Mouse (Mus musculus): ENCODE data around the gene Pnpla3.
"Not testable (repeated sequence)": the region's sequence is repeated elsewhere in the genome, so short reads cannot be mapped to it uniquely, and the experiment has no call there.

Pnpla3 gene

DNA sequence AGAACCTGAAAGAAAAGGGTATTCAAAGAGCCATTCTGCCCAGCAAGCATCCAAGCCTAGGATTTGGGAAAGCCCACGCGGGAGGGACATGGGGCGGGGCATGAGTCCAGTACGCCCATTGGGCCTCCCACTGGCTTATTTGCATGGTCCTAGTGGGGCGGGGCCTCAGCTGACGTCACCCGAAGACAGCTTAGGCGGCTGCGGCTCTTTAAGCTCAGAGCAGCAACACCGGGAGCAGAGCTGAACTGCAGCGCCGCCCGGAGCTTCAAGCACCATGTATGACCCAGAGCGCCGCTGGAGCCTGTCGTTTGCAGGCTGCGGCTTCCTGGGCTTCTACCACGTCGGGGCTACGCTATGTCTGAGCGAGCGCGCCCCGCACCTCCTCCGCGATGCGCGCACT is at the start of gene Pnpla3:
Gene Pnpla3, plus strand, starts transcription at position 238 of the 400 bp plus-strand sequence.
- in situ Hi-C loops (cut with MboI; ENCODE audit: low sequenced_read_pairs), result no loop called here

DNA sequence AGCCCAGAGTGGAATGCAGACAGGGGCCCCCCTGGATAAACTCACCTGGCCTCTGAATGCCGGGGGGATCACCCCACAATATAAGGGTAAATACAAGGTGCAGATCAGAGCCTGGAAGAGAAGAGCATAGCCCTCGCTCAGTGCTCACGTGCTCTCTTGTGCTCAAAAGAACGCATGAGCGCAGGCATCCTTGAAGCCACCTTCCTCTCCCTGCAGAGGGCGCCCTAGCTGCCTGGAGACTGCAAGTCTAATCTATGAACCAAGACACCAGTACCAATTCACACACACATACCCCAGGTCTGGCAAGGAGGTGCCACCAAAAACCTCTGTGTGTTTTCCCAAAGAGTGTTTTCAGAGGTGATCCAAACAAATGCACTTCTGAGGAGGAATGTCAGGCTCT is 47.0 kb upstream of the Pnpla3 start:
- in situ Hi-C loops (cut with MboI; ENCODE audit: low sequenced_read_pairs), result loop anchor here (25.0 kb wide), 1 partner anchor 517 kb away; no protein-coding TSS in a partner anchor

DNA sequence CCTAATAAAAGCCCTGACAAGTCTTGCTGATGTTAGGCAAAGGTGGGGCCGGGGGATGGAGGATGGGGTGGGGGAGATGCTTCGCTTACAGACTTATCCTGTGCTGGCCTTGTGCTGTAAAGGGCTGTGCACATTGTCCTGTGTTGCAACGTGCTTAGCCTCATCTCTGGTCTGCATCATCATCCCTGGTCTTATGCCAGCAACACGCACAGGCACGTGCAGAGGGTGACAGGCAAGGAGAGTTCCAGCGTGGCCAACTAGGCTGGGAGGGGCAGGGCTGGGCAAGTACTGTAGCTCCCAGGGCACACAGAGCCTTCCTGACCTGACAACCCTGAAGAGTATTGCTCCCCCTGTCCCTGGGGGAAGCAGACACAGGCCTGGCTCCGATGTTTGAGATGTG is 46.6 kb upstream of the Pnpla3 start:
- in situ Hi-C loops (cut with MboI; ENCODE audit: low sequenced_read_pairs), result loop anchor here (25.0 kb wide), 1 partner anchor 516 kb away; no protein-coding TSS in a partner anchor

DNA sequence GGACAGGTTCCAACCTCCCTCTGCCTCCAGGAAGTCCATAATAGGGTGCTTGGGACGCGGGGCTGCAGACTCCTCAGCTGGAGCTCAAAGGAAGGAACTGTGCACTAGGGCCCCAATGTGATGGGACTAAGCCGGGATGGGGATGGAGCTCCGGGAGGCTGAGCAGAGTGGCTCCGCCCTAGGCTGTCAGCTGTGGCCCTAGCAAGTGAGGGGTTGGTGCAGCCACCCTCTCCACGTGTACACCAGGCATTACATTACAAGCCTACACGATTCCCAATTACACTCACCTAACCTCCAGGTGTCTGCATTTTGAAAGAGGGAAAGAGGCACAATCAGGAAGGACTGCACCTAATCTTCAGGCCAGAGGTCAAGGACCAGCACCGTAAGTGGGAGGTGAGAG is 44.6 kb upstream of the Pnpla3 start, which contains the start of gene Pnpla5:
Gene Pnpla5, minus strand, starts transcription at position 101 of the 400 bp plus-strand sequence.
- in situ Hi-C loops (cut with MboI; ENCODE audit: low sequenced_read_pairs), result loop anchor here (25.0 kb wide), 1 partner anchor 514 kb away; no protein-coding TSS in a partner anchor

DNA sequence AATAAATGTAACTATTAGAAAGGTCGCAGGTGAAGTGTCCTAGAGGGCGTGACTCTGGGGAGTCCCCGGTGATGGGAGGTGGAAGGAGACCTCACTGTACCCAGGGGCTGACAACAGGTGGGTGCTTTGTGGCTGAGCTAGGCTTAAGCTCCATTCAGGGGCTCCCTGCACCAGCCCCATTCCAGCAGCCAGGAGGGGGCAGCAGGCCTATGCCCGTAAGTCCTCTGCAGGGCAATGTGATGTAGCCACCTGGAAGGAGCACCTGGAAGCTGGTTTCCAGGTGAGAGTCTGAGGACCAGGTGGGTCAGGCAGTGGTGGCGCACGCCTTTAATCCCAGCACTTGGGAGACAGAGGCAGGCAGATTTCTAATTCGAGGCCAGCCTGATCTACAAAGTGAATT is 43.6 kb upstream of the Pnpla3 start:
- in situ Hi-C loops (cut with MboI; ENCODE audit: low sequenced_read_pairs), result loop anchor here (25.0 kb wide), 1 partner anchor 513 kb away; no protein-coding TSS in a partner anchor

DNA sequence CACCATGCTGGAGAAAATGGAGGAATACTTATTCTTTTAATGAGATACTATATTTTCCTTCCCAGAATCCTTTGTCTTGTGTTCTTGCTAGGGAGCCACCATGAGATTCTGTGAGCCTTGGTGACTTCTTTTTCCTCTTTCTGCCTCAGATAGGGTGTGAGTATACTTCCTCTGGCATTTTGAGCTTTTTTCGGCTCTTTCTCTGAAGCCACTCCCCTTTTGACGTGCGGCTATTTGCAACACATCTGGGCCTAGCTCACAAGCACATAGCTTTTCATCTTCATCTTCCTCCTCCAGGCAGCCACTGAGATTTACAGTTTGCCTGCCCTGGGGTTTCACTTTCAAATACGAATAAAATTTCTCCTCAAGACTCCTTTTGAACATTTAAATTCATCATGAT is 41.2 kb upstream of the Pnpla3 start:
- in situ Hi-C loops (cut with MboI; ENCODE audit: low sequenced_read_pairs), result no loop called here

DNA sequence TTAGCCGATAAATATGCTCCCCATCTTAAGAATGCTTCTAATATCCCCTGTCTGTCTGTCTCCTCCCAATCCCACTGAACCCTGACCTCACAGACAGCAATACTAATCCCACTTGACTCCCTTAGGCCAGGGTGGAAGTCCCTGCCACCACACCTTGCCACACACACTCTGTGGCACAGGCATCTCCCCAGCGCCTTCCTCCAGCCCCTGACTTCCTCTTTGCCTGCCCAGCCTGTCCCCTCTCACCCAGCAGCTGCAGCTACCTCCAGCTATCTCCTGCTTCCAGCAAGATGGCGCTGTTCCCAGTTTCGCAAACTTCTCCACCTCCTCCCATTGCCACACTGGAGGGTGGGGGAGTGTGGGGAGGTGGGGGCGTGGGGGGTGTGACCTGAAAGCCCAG is 40.8 kb upstream of the Pnpla3 start:
- in situ Hi-C loops (cut with MboI; ENCODE audit: low sequenced_read_pairs), result no loop called here

DNA sequence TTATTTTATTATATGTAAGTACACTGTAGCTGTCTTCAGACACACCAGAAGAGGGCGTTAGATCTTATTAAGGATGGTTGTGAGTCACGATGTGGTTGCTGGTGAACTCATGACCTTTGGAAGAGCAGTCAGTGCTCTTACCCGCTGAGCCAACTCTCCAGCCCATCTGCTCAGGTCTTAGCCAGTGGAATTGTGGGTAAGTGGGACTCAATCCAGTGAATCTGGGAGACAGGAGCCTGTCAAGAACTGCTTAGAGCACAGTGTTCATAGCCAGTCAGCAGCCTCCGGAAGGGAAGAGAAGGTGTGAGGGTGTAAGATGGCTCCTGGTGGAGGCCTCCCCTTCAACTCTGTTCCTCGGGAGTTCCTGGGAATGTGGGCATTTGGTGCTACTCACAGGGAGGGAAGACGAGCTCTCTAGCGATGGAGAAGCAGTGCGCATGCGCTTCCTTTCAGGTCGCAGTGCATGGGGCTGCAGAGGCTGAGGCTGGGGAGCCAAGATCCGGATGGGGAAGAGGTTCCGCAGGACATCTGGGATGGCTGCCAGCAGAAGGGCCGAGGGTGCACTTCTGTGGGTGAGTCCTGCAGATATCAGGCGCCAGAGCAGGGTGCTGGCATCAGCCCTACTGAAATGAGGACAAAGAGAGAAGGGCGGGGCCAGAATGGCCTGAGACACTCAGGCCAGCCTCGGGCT is 36.4 kb upstream of the Pnpla3 start:
- in situ Hi-C loops (cut with MboI; ENCODE audit: low sequenced_read_pairs), result no loop called here

DNA sequence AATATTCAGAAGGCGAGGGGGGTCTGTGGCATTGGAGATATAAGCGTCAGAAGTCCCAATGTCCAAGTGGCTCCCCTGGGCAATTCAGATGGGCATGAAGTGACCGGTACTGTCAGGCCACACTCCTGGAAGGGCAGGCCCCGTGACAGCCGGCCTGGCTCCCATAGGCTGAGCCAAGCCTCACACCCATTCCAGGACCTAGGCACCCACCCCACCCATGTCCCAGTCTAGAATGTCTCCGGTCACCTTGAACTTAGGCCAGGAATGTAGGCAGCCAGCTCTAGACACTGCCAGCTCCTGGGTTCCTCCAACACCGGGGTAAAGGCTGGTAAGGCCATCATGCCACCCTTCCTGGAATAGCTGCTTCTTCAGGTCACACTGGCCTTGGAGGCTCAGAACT is 35.7 kb upstream of the Pnpla3 start:
- in situ Hi-C loops (cut with MboI; ENCODE audit: low sequenced_read_pairs), result no loop called here

DNA sequence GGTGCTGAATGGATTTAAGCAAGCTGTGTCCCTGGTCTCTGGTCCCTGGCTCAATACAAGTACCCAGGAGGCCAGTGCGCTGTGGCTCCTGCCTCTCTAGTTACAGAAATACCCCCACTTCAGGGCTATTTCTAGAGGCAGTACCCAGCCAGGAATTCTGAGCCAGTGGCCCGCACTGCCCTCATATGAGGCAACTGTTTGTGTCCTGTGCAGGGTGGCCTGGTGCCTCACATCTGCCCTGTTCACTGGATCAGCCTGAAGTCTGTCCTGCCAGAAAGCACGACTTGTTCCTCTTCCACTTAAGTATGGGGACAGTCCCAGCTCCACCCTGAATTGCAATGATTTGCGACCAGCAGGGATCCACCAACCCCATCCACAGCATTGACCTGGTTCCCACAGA is 34.2 kb upstream of the Pnpla3 start:
- in situ Hi-C loops (cut with MboI; ENCODE audit: low sequenced_read_pairs), result no loop called here

DNA sequence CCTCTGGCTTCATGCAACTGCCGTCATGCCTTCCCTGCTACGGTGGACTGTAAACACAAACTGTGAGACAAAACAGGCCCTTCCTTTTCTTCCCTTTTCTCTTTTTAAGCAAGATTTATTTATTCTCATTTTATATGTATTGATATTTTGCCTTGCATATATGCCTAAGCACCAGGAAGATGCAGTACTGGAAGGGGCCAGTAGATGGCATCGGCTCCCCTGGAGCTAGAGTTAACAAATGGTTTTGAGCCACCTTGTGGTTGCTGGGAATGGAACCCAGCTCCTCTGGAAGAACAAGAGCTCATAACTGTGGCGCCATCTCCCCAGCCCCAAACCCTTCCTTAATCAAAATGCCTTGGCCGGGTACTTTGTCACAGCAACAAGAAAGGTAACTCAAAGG is 32.2 kb upstream of the Pnpla3 start:
- in situ Hi-C loops (cut with MboI; ENCODE audit: low sequenced_read_pairs), result no loop called here

DNA sequence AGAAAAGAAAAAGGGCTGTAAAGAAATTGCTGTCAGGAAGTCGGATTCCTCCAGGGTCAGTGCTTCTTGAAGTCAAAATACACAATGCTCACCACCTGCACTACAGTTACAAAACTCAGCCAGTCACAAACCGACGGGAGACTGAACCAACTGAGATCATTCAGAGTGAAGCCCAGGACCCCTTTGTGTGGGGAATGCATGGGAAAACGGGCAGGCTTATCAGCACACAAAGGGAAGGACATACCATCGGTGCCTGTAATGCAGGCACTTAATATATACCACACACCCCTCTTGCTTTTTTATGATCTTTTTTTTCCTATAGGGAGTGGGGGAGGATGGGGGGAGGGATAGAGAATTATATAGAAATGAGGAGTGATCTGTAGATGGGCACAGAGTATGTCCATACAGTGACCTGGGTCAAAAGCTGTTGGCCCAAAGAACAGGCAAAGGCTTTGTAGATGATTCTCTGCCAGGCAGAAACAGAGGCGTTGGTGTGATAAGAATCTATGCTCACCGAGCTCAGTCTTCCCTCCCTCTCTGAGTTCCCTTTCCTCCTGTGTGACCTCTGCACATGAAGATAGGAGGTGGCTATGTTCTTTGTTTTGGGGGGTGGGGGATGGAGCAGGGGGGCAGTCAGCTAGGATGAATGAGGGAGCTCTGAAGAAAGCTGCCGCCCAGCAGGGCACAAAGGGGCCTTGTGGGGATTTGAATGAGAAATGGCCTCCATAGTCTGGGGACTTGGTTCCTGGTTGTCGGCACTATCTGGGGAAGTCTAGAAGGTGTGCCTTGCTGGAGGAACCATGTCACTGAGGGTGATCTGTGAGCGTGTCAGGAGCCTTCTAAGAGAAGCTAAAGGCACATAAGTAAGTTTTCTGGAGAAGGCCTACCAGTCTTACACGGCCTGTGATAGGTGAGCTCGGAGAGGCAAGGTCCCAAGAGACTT is 30.9 kb upstream of the Pnpla3 start:
- in situ Hi-C loops (cut with MboI; ENCODE audit: low sequenced_read_pairs), result no loop called here

DNA sequence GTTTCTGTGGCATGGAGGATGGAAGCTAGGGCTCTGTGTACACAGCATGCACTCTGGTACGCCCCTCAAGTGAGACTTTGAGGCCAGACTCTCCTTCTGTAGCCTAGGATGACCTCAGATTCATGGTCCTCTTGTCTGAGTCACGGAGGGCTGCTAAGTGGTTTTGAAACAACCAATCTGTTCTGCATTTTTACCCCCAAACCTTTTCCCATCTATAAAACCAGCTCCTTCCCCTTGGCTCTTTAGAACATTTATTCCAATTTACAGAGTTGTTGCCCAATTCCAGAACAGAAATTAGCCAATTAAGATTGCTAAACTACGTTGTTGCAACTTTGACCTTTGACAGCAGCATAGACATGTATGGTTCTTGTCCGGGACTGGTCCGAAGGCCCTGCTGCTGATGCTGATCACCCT is 28.0 kb upstream of the Pnpla3 start:
- in situ Hi-C loops (cut with MboI; ENCODE audit: low sequenced_read_pairs), result no loop called here

DNA sequence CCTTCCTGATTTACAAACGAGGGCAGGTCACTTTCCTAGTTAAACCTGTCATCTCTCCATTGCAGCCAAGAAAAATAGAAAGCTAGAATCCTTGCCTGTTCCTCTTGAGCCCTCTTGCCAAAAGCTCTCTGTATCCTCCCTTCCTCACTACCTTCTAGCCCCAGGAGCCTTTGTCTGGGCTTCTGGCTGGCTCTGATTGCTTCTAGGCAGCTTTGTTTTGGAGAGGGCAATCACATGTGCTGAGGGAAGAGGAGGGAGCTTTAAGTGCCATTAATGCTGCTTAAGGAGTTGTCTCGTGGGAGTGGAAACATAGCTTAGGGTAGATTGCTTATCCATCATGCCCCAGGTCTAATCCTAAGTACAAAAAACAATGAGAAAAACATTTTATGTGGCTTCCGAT is 27.5 kb upstream of the Pnpla3 start:
- in situ Hi-C loops (cut with MboI; ENCODE audit: low sequenced_read_pairs), result no loop called here

DNA sequence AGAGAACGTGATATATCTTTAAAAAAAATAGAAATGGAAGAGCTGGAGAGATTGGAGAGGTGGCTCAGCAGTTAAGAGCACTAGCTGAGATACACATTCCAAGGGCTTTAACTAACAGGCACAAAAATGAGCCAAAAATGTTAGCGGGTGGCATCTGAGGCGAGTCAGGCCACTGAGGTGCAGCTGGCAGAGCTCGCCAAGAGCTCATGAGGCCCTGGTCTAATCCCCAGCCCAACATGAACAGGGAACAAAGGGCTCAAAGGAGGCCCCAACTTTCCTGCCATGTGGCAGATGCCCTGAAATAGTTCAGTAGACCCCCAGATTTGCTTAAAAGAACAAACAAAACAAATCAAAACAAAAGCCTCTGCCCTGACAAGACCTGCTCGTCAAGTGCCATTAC is 26.7 kb upstream of the Pnpla3 start:
- in situ Hi-C loops (cut with MboI; ENCODE audit: low sequenced_read_pairs), result no loop called here

DNA sequence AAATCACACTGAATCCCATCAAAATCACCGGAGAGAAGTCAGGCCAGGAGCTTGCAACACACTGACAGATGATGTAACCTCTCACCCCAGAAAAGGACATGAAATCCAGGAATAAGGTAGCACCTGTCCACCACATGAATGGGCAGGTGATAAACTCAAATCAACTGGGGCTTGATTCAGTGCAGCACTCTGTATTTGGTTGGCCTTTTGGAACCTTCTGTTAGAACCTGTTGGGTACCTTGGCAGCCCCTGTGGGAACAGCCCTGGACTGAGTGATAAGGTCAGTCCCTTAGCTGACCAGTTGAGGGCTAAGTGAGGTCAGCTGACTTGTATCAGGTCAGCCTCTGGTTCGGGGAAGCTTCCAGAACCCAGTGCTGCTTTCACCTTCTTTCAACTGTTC is 11.5 kb upstream of the Pnpla3 start:
- in situ Hi-C loops (cut with MboI; ENCODE audit: low sequenced_read_pairs), result no loop called here

DNA sequence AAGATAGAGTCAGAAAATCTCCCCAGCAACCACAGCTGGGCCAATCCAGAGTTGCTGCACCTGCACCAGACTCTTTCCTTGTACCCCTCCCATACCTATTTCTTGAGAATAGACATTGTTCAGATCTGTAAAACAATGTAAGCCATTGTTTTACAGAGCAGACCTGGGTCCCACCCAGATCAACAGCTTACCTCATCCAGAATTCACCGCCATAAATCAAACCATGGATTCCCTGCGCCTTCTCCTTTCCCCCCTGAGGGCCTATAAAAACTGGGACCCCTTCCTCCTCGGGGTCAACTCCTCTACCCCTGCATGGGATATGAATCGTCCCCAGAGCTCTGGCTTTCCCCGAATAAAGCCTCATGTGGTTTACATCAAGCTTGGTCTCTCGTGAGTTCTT is 10.1 kb upstream of the Pnpla3 start:
- in situ Hi-C loops (cut with MboI; ENCODE audit: low sequenced_read_pairs), result not testable (repeated sequence)

DNA sequence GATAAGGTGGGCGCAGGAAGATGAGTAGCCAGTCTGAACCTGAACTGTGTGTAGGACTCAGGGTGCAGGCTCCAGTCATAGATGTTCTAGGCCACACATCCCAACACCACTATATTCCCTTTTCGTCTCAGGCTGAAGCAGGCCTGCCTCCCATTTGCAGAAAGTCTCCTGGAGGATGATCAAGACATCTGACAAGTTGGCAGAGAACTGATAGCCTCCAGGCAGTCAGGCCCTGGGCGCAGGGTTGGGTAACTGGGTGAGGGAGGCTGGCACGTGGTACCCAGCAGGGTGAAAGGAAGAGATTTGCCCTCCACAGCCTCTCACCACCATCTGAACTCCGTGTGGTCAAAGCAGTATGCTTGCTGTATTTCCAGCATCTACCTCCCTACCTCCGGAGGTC is 5.8 kb upstream of the Pnpla3 start:
- in situ Hi-C loops (cut with MboI; ENCODE audit: low sequenced_read_pairs), result no loop called here

DNA sequence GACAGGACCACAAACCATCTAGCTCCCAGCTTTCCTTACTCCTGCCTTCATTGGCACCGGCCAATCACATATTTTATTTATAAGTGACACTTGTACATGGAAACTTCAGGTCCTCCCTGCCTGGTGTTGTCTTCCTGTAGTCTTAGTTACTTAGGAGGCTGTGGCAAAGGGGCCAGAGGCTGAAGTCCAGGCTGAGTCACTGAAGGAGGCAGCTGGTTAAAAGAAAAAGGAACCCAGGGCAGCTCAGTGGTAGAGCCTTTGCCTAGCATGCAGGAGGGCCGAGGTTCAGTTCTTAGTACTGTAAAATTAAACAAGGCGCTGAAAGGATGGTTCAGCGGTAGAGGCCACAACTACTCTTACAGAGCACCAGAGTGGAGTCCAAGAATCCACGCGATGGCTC is 819 bp upstream of the Pnpla3 start:
- in situ Hi-C loops (cut with MboI; ENCODE audit: low sequenced_read_pairs), result no loop called here

DNA sequence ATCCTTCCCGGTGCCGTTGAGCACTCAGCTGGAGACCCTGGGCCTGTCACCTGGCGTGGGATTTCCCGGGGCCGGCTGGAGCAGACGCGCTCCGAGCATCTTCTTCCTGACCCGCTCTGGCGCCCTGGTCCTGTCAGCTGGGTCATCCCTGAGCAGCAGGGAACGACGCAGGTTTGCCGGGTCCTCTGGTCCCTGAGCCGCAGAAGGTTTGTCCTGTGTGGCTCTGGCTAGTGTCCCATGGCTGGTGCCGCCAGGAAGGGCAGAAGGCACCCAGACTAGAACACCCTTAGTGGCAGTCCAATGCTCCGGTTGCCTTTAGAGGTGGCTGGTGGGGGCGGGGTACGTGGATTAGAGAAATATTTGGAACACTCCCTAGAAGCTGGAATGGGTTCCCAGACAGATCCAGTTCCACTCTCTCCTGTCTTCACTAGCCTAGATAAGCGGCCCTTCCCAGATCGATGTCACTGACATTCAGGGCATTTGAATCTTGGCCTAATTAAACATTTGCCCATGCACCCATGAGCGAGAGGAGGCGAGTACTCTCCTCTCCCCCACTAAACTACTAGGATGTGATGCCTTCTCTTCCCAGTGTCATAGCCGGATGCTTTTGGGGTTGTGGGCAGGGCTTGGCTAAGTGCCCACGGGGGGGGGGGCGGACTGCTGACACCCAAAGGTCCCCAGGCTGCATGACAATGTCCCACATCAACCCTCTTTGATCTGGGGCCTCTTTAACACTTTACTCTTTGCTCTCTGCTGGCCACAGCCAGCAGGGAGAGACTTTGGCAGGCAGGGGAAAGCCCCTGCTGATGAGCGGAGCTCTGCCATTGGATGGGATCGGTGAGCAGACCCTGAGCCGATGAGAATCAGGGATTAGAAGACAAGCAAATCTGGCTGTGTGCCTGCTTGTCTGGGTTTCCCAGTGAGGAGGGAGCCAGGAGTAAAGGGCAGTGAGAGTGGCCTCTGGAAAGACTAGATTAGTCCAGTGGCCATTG is 829 bp downstream of the Pnpla3 start:
- in situ Hi-C loops (cut with MboI; ENCODE audit: low sequenced_read_pairs), result no loop called here

DNA sequence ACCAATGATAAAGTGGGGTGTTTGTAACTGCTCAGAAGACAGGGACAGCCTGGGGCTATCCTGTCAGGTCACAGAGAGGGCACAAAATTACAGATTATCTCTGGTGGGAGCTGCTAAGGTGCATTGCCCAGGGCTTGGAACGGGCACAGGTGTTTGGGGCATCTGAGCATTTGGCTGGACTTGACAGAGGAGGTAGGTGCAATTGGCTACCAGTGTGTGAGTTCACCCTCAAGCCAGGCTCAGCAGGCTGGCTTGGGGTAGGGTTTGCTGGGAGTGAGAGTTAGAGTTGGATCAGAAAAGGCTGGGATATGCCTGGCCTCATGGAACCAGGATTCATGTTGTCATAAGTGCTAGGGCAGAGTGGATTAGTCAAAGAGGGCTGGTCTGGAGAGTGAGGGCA is 1.9 kb downstream of the Pnpla3 start:
- in situ Hi-C loops (cut with MboI; ENCODE audit: low sequenced_read_pairs), result no loop called here

Data from CH12F3 (cell line).